Mouse (Mus musculus): Measurements from ENCODE around the gene Npas2. TPM values are rescaled to one million over a fixed set of nuclear protein-coding genes. Genes with fewer than 3 reads are reported as not detected.

Npas2 gene
- total and polyA plus RNA-seq, 2 experiments from 2014 or later, result 0.80 to 2.8 TPM

- DNase-seq (ENCODE audit: low spot score) (no peak), ATAC-seq (no peak)
- H3K27me3 ChIP-seq (ENCODE audit: insufficient read depth, low read length), result no peaks in the 10 kb centered on the region
- H3K9me3 ChIP-seq (ENCODE audit: low read length), result no peaks in the 10 kb centered on the region
- TF ChIP-seq CTCF (IDR thresholded peaks at IDR 0.05; ENCODE audit: low read depth), result no peak
- H3K4me1 ChIP-seq (ENCODE audit: insufficient read depth, low read length), result no peaks in the 10 kb centered on the region
- H3K4me3 ChIP-seq (ENCODE audit: low read length), result no peak overlapping the region
- H3K27ac ChIP-seq, result no peak overlapping the region
- no peak overlapping the region for H3K9ac ChIP-seq (replicated peaks; ENCODE audit: low read length)
- no peak overlapping the region for H3K4me2 ChIP-seq (ENCODE audit: low read depth, low read length)
- no peaks in the 10 kb centered on the region for H3K36me3 ChIP-seq (ENCODE audit: insufficient read depth, low read length)
- 87% methylated on average over 3 of the region's 3 CpGs for WGBS
Measured at GRCm38 (mm10) chr1:39394650-39395049, 201.1 kb downstream of the Npas2 start.

- 78% methylated on average over 4 of the region's 4 CpGs for WGBS
- TF ChIP-seq CTCF (IDR thresholded peaks at IDR 0.05; ENCODE audit: low read depth), result no peak
Measured at GRCm38 (mm10) chr1:39396347-39396746, 202.8 kb downstream of the Npas2 start.

GRCm38 (mm10) chr1:39398284-39398683 is 204.8 kb downstream of the Npas2 start:
- no peak for TF ChIP-seq CTCF (IDR thresholded peaks at IDR 0.05; ENCODE audit: low read depth)
- WGBS, result 94% methylated on average over 6 of the region's 6 CpGs
- Histone ChIP-seq H3K36me3 (ENCODE audit: insufficient read depth, low read length) (no peaks in the 10 kb centered on the region), H3K4me1 (ENCODE audit: insufficient read depth, low read length) (no peaks in the 10 kb centered on the region), H3K4me2 (ENCODE audit: low read depth, low read length) (no peak overlapping the region), H3K4me3 (ENCODE audit: low read length) (no peak overlapping the region), H3K27me3 (ENCODE audit: insufficient read depth, low read length) (no peaks in the 10 kb centered on the region), H3K27ac (no peak overlapping the region), H3K9ac (replicated peaks; ENCODE audit: low read length) (no peak overlapping the region), H3K9me3 (ENCODE audit: low read length) (no peaks in the 10 kb centered on the region)
- DNase-seq (ENCODE audit: low spot score) (no peak), ATAC-seq (no peak)

More at GRCm38 (mm10) chr1:39396347-39396746, 202.8 kb downstream of the Npas2 start:
- Histone ChIP-seq H3K27ac (no peak overlapping the region), H3K4me3 (ENCODE audit: low read length) (no peak overlapping the region), H3K27me3 (ENCODE audit: insufficient read depth, low read length) (no peaks in the 10 kb centered on the region), H3K9ac (replicated peaks; ENCODE audit: low read length) (no peak overlapping the region), H3K4me1 (ENCODE audit: insufficient read depth, low read length) (no peaks in the 10 kb centered on the region), H3K9me3 (ENCODE audit: low read length) (no peaks in the 10 kb centered on the region), H3K36me3 (ENCODE audit: insufficient read depth, low read length) (no peaks in the 10 kb centered on the region), H3K4me2 (ENCODE audit: low read depth, low read length) (no peak overlapping the region)
- DNase-seq (ENCODE audit: low spot score) (no peak), ATAC-seq (no peak)

- Histone ChIP-seq H3K27ac (no peak overlapping the region), H3K27me3 (ENCODE audit: insufficient read depth, low read length) (no peaks in the 10 kb centered on the region), H3K4me1 (ENCODE audit: insufficient read depth, low read length) (no peaks in the 10 kb centered on the region), H3K9ac (replicated peaks; ENCODE audit: low read length) (no peak overlapping the region), H3K36me3 (ENCODE audit: insufficient read depth, low read length) (no peaks in the 10 kb centered on the region; the same call in 1 of the 2 replicates), H3K4me3 (ENCODE audit: low read length) (no peak overlapping the region), H3K4me2 (ENCODE audit: low read depth, low read length) (no peak overlapping the region), H3K9me3 (ENCODE audit: low read length) (no peaks in the 10 kb centered on the region)
- ATAC-seq (no peak), DNase-seq (ENCODE audit: low spot score) (no peak)
- TF ChIP-seq CTCF (IDR thresholded peaks at IDR 0.05; ENCODE audit: low read depth), result no peak
- WGBS, result 83% methylated on average over 4 of the region's 4 CpGs
Measured at GRCm38 (mm10) chr1:39399228-39399627, 205.7 kb downstream of the Npas2 start.

- H3K9me3 ChIP-seq (ENCODE audit: low read length), result no peaks in the 10 kb centered on the region
- H3K4me3 ChIP-seq (ENCODE audit: low read length), result no peak overlapping the region
- WGBS, result 92% methylated on average over 3 of the region's 3 CpGs
- DNase-seq (ENCODE audit: low spot score) (no peak), ATAC-seq (no peak)
- no peak for TF ChIP-seq CTCF (IDR thresholded peaks at IDR 0.05; ENCODE audit: low read depth)
- no peaks in the 10 kb centered on the region for H3K27me3 ChIP-seq (ENCODE audit: insufficient read depth, low read length)
- H3K9ac ChIP-seq (replicated peaks; ENCODE audit: low read length), result no peak overlapping the region
- no peak overlapping the region for H3K27ac ChIP-seq
- H3K4me1 ChIP-seq (ENCODE audit: insufficient read depth, low read length), result no peaks in the 10 kb centered on the region
- H3K4me2 ChIP-seq (ENCODE audit: low read depth, low read length), result no peak overlapping the region
- no peaks in the 10 kb centered on the region; the same call in 1 of the 2 replicates for H3K36me3 ChIP-seq (ENCODE audit: insufficient read depth, low read length)
Measured at GRCm38 (mm10) chr1:39400173-39400572, 206.6 kb downstream of the Npas2 start.

DNA sequence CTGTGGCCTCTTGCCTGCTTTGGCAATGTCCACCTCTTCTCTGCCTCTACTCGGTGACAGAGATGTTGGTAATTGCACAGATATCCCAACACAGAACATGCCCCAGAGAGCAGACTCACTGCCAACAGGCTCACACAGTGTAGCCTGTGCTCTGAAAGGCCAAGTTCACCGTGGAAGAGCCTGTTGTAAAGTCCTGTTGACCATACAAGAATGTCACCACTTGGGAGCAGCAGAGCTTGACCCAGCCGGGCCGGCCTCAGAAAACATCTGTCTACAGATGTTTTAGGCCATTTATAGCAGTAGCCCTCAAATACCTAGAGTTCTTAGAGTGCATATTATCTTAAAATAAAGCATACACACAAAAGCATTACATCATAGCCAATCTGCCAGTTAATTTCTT is 213.6 kb downstream of the Npas2 start:
- H3K4me1 ChIP-seq (ENCODE audit: insufficient read depth, low read length), result no peaks in the 10 kb centered on the region
- H3K9ac ChIP-seq (replicated peaks; ENCODE audit: low read length), result no peak overlapping the region
- TF ChIP-seq CTCF (IDR thresholded peaks at IDR 0.05; ENCODE audit: low read depth), result no peak
- no peak for DNase-seq (ENCODE audit: low spot score)
- no peaks in the 10 kb centered on the region for H3K9me3 ChIP-seq (ENCODE audit: low read length)
- no peaks in the 10 kb centered on the region for H3K27me3 ChIP-seq (ENCODE audit: insufficient read depth, low read length)
- no peak overlapping the region for H3K4me2 ChIP-seq (ENCODE audit: low read depth, low read length)
- H3K36me3 ChIP-seq (ENCODE audit: insufficient read depth, low read length), result no peaks in the 10 kb centered on the region; the same call in 1 of the 2 replicates
- no peak for ATAC-seq
- no peak overlapping the region for H3K27ac ChIP-seq
- H3K4me3 ChIP-seq (ENCODE audit: low read length), result no peak overlapping the region
- WGBS, result 84% methylated on average over 4 of the region's 4 CpGs

GRCm38 (mm10) chr1:39408123-39408522 is 214.6 kb downstream of the Npas2 start:
- no peak for DNase-seq (ENCODE audit: low spot score)
- Histone ChIP-seq H3K9ac (replicated peaks; ENCODE audit: low read length) (no peak overlapping the region), H3K4me1 (ENCODE audit: insufficient read depth, low read length) (no peaks in the 10 kb centered on the region), H3K4me2 (ENCODE audit: low read depth, low read length) (no peak overlapping the region), H3K27me3 (ENCODE audit: insufficient read depth, low read length) (no peaks in the 10 kb centered on the region), H3K9me3 (ENCODE audit: low read length) (no peaks in the 10 kb centered on the region), H3K36me3 (ENCODE audit: insufficient read depth, low read length) (no peaks in the 10 kb centered on the region; the same call in 1 of the 2 replicates), H3K4me3 (ENCODE audit: low read length) (no peak overlapping the region), H3K27ac (no peak overlapping the region)
- TF ChIP-seq CTCF (IDR thresholded peaks at IDR 0.05; ENCODE audit: low read depth), result no peak
- WGBS, result 86% methylated on average over 6 of the region's 6 CpGs
- no peak for ATAC-seq
